Mouse (Mus musculus) liver, adult 2 months (tissue): ENCODE results near the gene Scgb1b30. TPM values are rescaled to one million over a fixed set of nuclear protein-coding genes. Genes with fewer than 3 reads are reported as not detected.
"Not testable (repeated sequence)": the region's sequence is repeated elsewhere in the genome, so short reads cannot be mapped to it uniquely, and the experiment has no call there.

ENCODE experiments used
- DNase-seq: peaks from one replicate; pipeline ENCODE4 v3.0.0-alpha.2; 2011; ENCODE audit warnings: low read depth, low spot score; ENCODE audit errors: extremely low read depth
- H3K27ac ChIP-seq: fragments of 200-500 bp; replicated peaks from 2 replicates; pipeline ENCODE4 v1.5.1; 2012; ENCODE audit warnings: low read depth, mild to moderate bottlenecking, control low read depth, inconsistent platforms, low read length; ENCODE audit not compliant: insufficient read depth
- H3K27me3 ChIP-seq: fragments of 200-500 bp; 2 replicates; pipeline ENCODE4 v1.6.1; 2012; ENCODE audit warnings: mild to moderate bottlenecking, moderate library complexity, low read length, inconsistent platforms; ENCODE audit not compliant: control insufficient read depth, insufficient read depth
- H3K36me3 ChIP-seq: fragments of 200-500 bp; 2 replicates; pipeline ENCODE4 v1.6.1; 2012; ENCODE audit warnings: low read length, inconsistent platforms; ENCODE audit not compliant: control insufficient read depth, insufficient read depth
- H3K4me1 ChIP-seq: fragments of 200-500 bp; 2 replicates; pipeline ENCODE4 v1.6.1; 2011; ENCODE audit warnings: low read length; ENCODE audit not compliant: control insufficient read depth, insufficient read depth
- H3K4me3 ChIP-seq: fragments of 200-500 bp; 2 replicates; pipeline ENCODE4 v1.5.1; 2011; ENCODE audit warnings: low read depth, mild to moderate bottlenecking, control low read depth, low read length, moderate library complexity; ENCODE audit not compliant: insufficient read depth
- H3K79me2 ChIP-seq: fragments of 200-500 bp; 2 replicates; pipeline ENCODE4 v1.6.1; 2012; ENCODE audit warnings: inconsistent platforms, mild to moderate bottlenecking, low read length, moderate library complexity; ENCODE audit not compliant: control insufficient read depth, insufficient read depth
- H3K9ac ChIP-seq: fragments of 200-500 bp; 2 replicates; pipeline ENCODE4 v1.6.1; 2012; ENCODE audit warnings: low read depth, mild to moderate bottlenecking, control low read depth, inconsistent platforms, low read length
- CTCF ChIP-seq: fragments of 200-500 bp; IDR thresholded peaks from 2 replicates; pipeline ENCODE4 v1.5.1; 2011; ENCODE audit warnings: low read depth, low read length, control low read depth
- POLR2A ChIP-seq: fragments of 200-500 bp; IDR thresholded peaks from 2 replicates; pipeline ENCODE4 v1.6.1; 2011; ENCODE audit warnings: low read length, control low read depth; ENCODE audit not compliant: insufficient read depth; ENCODE audit errors: extremely low read depth
- WGBS: fragments of 180-500 bp; shearing (Covaris S2); methylation state at CpG from one replicate; pipeline ENCODE4 v1.1.7; 2018; 5-methylcytosine and 5-hydroxymethylcytosine counted together
- polyA plus RNA-seq: library from polyadenylated mRNA; depleted of rRNA; stranded (reverse); fragments of >200 nt; gene quantifications from 2 replicates; pipeline ENCODE4 v1.2.3, GENCODE M21; 2012; rRNA removed
- total RNA-seq: library from RNA; depleted of rRNA; stranded (reverse); fragments of >200 nt; gene quantifications from 2 replicates; pipeline ENCODE4 v1.2.3, GENCODE M21; 2014; rRNA removed

The Scgb1b30 gene
- total RNA-seq (not detected in 2 replicates), polyA plus RNA-seq (not detected in 2 replicates)

DNA sequence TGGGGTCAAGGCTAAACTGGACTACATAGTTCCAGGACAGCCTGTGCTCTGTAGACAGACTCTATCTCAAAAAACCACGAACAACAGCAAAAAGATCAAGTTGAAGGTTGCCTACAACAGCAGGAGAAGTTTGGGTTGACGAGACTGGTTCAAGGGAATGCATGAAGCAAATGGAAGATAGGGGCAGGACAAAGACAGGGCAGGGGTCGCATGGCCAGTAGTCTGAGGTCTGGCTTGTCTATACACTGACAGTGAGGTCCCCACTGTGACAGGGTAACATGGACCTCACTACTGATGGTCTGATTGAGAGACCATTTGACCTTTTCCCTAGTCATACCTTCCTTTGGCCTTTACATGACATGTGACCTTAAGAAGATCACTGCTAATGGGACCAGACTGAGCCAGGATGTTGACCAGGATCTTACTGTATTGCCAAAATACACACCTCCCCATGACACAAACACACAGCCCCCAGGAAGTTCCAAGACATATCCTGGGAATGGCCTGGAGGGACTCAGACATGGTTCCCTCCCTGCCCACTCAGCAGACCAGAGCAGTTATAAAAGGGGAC, at the start of gene Scgb1b30:
Gene Scgb1b30 (plus strand): TSS at position 521 of the 571 bp plus-strand sequence.
- 69% methylated on average over 3 of the region's 3 CpGs for WGBS
- no peak within 1 kb of the TSS for H3K27ac ChIP-seq
- no peaks in the 10 kb centered on the region for H3K79me2 ChIP-seq
- H3K9ac ChIP-seq, result no peak within 1 kb of the TSS
- no peaks in the 10 kb centered on the region for H3K4me1 ChIP-seq
- peaks cover 2% of the 10 kb centered on the region; the same call in 1 of the 2 replicates for H3K27me3 ChIP-seq
- no peak for DNase-seq
- H3K36me3 ChIP-seq, result no peaks in the 10 kb centered on the region
- TF ChIP-seq POLR2A (no peak), CTCF (no peak)
- H3K4me3 ChIP-seq, result no peak within 1 kb of the TSS

DNA sequence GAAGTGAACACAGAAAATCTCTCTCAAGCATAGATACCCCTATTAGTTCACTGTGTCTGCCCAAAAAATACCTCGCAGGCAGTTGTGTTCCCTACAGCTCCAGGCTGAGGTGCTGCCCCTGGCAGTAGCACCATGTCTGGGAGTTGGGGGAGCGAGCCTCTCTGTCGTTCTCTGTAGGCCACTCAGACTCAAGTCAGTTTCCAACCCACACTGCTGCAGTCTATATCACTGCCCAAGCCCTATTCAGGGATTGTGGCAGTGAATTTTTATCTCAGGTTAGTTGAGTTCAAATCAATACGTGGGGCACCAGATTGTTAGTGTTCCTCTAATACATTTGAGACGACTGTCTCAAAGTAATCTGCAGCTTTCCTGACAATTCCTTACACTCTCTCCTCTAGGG, 27.1 kb upstream of the Scgb1b30 start:
- H3K27me3 ChIP-seq, H3K4me1 ChIP-seq, H3K9ac ChIP-seq, H3K79me2 ChIP-seq, H3K27ac ChIP-seq, DNase-seq, H3K36me3 ChIP-seq, H3K4me3 ChIP-seq: not testable (repeated sequence)
- 71% methylated on average over 5 of the region's 5 CpGs for WGBS

DNA sequence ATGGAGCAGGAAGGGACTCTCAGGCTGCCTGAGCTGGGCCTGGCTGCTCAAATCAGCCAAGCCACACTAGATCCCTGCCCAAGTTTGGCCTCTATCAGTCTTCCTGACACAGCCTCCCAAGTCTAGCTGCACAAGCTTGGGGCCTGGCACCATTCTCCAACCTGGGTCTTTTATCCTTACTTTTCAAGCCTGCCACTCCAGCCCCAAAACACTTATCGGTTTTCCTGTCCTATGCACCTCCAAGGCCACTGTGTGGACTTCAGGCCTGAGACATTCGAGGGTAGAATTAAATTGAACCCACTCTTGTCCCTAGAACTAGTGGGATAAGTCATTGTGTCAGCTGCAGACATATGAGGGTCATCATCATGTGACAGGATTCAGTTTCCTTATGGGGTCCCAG, 4.8 kb downstream of the Scgb1b30 start:
- no peaks in the 10 kb centered on the region for H3K27me3 ChIP-seq
- no peak overlapping the region for H3K4me3 ChIP-seq
- no peak for DNase-seq
- TF ChIP-seq CTCF, result no peak
- no peak for TF ChIP-seq POLR2A
- WGBS, result 70% methylated on average over 2 of the region's 2 CpGs
- H3K79me2 ChIP-seq, result no peaks in the 10 kb centered on the region
- H3K9ac ChIP-seq, result no peak overlapping the region
- no peak overlapping the region for H3K27ac ChIP-seq
- no peaks in the 10 kb centered on the region for H3K4me1 ChIP-seq
- H3K36me3 ChIP-seq, result no peaks in the 10 kb centered on the region

DNA sequence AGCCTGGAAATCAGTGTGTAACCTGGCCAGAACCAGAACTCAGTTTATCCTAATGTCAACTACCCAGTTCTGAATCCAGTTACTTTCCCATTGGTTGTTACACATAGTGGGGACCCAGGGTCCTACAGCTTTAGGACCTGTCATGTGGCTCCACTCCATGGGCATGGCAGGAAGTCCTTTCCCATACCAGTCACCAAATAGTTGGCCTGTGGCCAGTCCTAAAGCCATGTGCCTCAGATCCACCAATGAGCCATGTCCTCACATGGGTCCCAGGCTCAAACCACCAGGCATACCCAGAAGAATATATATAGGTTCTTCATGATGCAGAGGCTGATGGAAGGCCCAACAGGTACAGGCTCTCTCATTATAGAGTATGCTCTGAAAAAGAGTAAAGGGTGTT, 6.0 kb downstream of the Scgb1b30 start:
- Histone ChIP-seq H3K36me3 (no peaks in the 10 kb centered on the region), H3K27ac (no peak overlapping the region), H3K4me1 (no peaks in the 10 kb centered on the region), H3K4me3 (no peak overlapping the region), H3K9ac (no peak overlapping the region), H3K79me2 (no peaks in the 10 kb centered on the region), H3K27me3 (no peaks in the 10 kb centered on the region)
- TF ChIP-seq POLR2A (no peak), CTCF (no peak)
- no peak for DNase-seq

DNA sequence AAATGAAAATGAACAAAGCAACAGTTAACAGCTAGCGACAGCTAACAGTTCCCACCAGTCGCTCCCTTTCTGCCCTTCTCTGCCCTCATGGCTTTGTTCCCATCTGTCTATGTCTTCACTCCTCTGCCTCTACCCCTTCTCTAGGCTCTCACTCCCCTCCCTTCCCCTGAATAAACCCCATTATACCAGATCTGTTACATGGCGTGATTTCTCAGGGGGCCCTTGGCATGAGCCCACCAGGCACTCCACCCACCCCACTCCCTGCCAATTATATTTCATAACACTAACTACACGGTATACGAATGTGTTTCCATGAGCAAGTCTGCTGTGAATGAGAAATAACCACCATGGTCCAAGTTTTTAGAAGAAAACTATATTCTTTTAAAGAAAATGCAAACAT, 14.0 kb downstream of the Scgb1b30 start:
- no peak for DNase-seq
- WGBS, result 90% methylated on average over 5 of the region's 5 CpGs
- H3K4me1 ChIP-seq, result no peaks in the 10 kb centered on the region
- no peak for TF ChIP-seq CTCF
- TF ChIP-seq POLR2A, result no peak
- H3K36me3 ChIP-seq, result no peaks in the 10 kb centered on the region
- no peak overlapping the region for H3K9ac ChIP-seq
- no peaks in the 10 kb centered on the region for H3K79me2 ChIP-seq
- no peaks in the 10 kb centered on the region for H3K27me3 ChIP-seq
- H3K27ac ChIP-seq, result no peak overlapping the region
- no peak overlapping the region for H3K4me3 ChIP-seq

- Histone ChIP-seq H3K4me3 (no peak overlapping the region), H3K4me1 (no peaks in the 10 kb centered on the region), H3K36me3 (no peaks in the 10 kb centered on the region), H3K9ac (no peak overlapping the region), H3K27me3 (no peaks in the 10 kb centered on the region), H3K79me2 (no peaks in the 10 kb centered on the region), H3K27ac (no peak overlapping the region)
- no peak for TF ChIP-seq POLR2A
- no peak for TF ChIP-seq CTCF
- no peak for DNase-seq
- WGBS, result 85% methylated on average over 3 of the region's 3 CpGs
These were observed 21.4 kb downstream of the Scgb1b30 start for GRCm38 (mm10) chr7:34116601-34117000.

DNA sequence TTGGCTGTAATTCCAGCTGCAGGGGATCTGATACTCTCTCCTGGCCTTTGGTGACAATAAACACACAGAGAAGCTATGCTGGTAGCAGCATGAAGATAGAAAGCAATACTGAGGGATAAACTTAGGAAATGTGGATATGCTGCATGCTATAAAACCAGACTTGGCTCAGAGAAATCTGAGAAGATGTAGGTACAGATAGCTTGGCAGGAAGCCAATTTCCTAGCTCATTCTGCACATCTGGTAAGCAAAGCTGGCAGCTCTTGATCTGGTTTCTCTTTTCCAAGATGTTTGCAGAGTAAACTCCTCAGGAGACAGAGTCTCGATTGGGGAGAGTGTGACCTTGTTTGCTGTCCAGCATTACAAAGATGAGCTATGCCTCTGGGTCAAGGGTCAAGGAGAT, 25.4 kb downstream of the Scgb1b30 start:
- not testable (repeated sequence) for H3K36me3 ChIP-seq, H3K27ac ChIP-seq, H3K4me1 ChIP-seq, DNase-seq, H3K9ac ChIP-seq, H3K27me3 ChIP-seq, H3K4me3 ChIP-seq, H3K79me2 ChIP-seq
- 11% methylated on average over 1 of the region's 1 CpGs for WGBS
